Mouse (Mus musculus) neural tube, embryonic 11.5 days (tissue): ENCODE results near the gene Txk. TPM values are rescaled to one million over a fixed set of nuclear protein-coding genes. Genes with fewer than 3 reads are reported as not detected.

ENCODE experiments used
- ATAC-seq: fragments of 200-750 bp; cut with Nextera tagmentation; 2 replicates; pipeline ENCODE4 v1.8.0; 2017; ENCODE audit warnings: moderate number of reproducible peaks, mild to moderate bottlenecking, moderate TSS enrichment, moderate library complexity; ENCODE audit not compliant: insufficient read depth, low FRiP score, low TSS enrichment
- DNase-seq: peaks from one replicate; pipeline ENCODE4 v3.0.0-alpha.2; 2015; ENCODE audit warnings: low spot score
- H3K27ac ChIP-seq: fragments of 300-500 bp; sonication (generic); 2 replicates; pipeline ENCODE4 v1.5.1; 2014; ENCODE audit warnings: low read depth, mild to moderate bottlenecking, low read length
- H3K27me3 ChIP-seq: fragments of 300-500 bp; sonication (generic); 2 replicates; pipeline ENCODE4 v1.6.1; 2014; ENCODE audit warnings: mild to moderate bottlenecking, low read length, mixed read lengths; ENCODE audit not compliant: control insufficient read depth, insufficient read depth
- H3K36me3 ChIP-seq: fragments of 300-500 bp; sonication (generic); 2 replicates; pipeline ENCODE4 v1.6.1; 2014; ENCODE audit warnings: mild to moderate bottlenecking, low read length, moderate library complexity, mixed read lengths; ENCODE audit not compliant: control insufficient read depth, insufficient read depth
- H3K4me1 ChIP-seq: fragments of 300-500 bp; sonication (generic); 2 replicates; pipeline ENCODE4 v1.6.1; 2014; ENCODE audit warnings: low read length, mixed read lengths; ENCODE audit not compliant: control insufficient read depth, insufficient read depth
- H3K4me2 ChIP-seq: fragments of 300-500 bp; sonication (generic); 2 replicates; pipeline ENCODE4 v1.6.1; 2014; ENCODE audit warnings: low read depth, mild to moderate bottlenecking, moderate library complexity
- H3K4me3 ChIP-seq: fragments of 300-500 bp; sonication (generic); 2 replicates; pipeline ENCODE4 v1.5.1; 2014; ENCODE audit warnings: low read depth, low read length
- H3K9ac ChIP-seq: fragments of 300-500 bp; sonication (generic); 2 replicates; pipeline ENCODE4 v1.6.1; 2014; ENCODE audit warnings: mild to moderate bottlenecking, low read length
- H3K9me3 ChIP-seq: fragments of 300-500 bp; sonication (generic); 2 replicates; pipeline ENCODE4 v1.6.1; 2016; ENCODE audit warnings: low read length; ENCODE audit not compliant: control insufficient read depth
- WGBS: fragments of 180-500 bp; shearing (Covaris S2); extraction: QIAGEN DNeasy Blood & Tissue Kit; methylation state at CpG from one replicate; pipeline ENCODE4 v1.1.7; 2014; 5-methylcytosine and 5-hydroxymethylcytosine counted together
- polyA plus RNA-seq: library from polyadenylated mRNA; unstranded; fragments of >200 nt; fragmentation: Nextera tagmentation; extraction: Ambion mirVana; gene quantifications from 2 replicates; pipeline ENCODE4 v1.2.1, GENCODE M21; 2014

Gene Txk
- polyA plus RNA-seq, 1 experiment from 2014 or later = not detected

GRCm38 (mm10) chr5:72710572-72711278 is 41.9 kb downstream of the Txk start:
- ATAC-seq (no peak), DNase-seq (peak; percentile 59)
- Histone ChIP-seq H3K4me2 (no peak overlapping the region), H3K4me3 (no peak overlapping the region), H3K27ac (no peak overlapping the region), H3K9ac (no peak overlapping the region), H3K36me3 (no peaks in the 10 kb centered on the region), H3K9me3 (no peaks in the 10 kb centered on the region), H3K4me1 (no peaks in the 10 kb centered on the region), H3K27me3 (no peaks in the 10 kb centered on the region)
- 30% methylated on average over 4 of the region's 4 CpGs for WGBS

GRCm38 (mm10) chr5:72709976-72710375 is 42.6 kb downstream of the Txk start:
- ATAC-seq (no peak), DNase-seq (no peak)
- Histone ChIP-seq H3K4me1 (no peaks in the 10 kb centered on the region), H3K4me3 (no peak overlapping the region), H3K27me3 (no peaks in the 10 kb centered on the region), H3K9ac (no peak overlapping the region), H3K36me3 (no peaks in the 10 kb centered on the region), H3K27ac (no peak overlapping the region), H3K9me3 (no peaks in the 10 kb centered on the region), H3K4me2 (no peak overlapping the region)
- 94% methylated on average over 9 of the region's 9 CpGs for WGBS

GRCm38 (mm10) chr5:72709451-72709850 is 43.1 kb downstream of the Txk start:
- Histone ChIP-seq H3K36me3 (no peaks in the 10 kb centered on the region), H3K4me2 (no peak overlapping the region), H3K4me1 (no peaks in the 10 kb centered on the region), H3K9me3 (no peaks in the 10 kb centered on the region), H3K27ac (no peak overlapping the region), H3K9ac (no peak overlapping the region), H3K4me3 (no peak overlapping the region), H3K27me3 (no peaks in the 10 kb centered on the region)
- DNase-seq (no peak), ATAC-seq (no peak)
- WGBS = 87% methylated on average over 13 of the region's 13 CpGs

GRCm38 (mm10) chr5:72706722-72707121 is 45.9 kb downstream of the Txk start:
- H3K36me3 ChIP-seq = no peaks in the 10 kb centered on the region
- no peak overlapping the region for H3K27ac ChIP-seq
- H3K27me3 ChIP-seq = no peaks in the 10 kb centered on the region
- H3K4me1 ChIP-seq = no peaks in the 10 kb centered on the region
- H3K9me3 ChIP-seq = no peaks in the 10 kb centered on the region
- no peak for ATAC-seq
- H3K9ac ChIP-seq = no peak overlapping the region
- no peak overlapping the region for H3K4me3 ChIP-seq
- H3K4me2 ChIP-seq = no peak overlapping the region
- DNase-seq = no peak
- WGBS = 63% methylated on average over 10 of the region's 10 CpGs

- no peak overlapping the region for H3K27ac ChIP-seq
- H3K4me3 ChIP-seq = no peak overlapping the region
- no peaks in the 10 kb centered on the region for H3K36me3 ChIP-seq
- no peaks in the 10 kb centered on the region for H3K27me3 ChIP-seq
- H3K9me3 ChIP-seq = no peaks in the 10 kb centered on the region
- H3K4me1 ChIP-seq = no peaks in the 10 kb centered on the region
- WGBS = 49% methylated on average over 10 of the region's 10 CpGs
- no peak overlapping the region for H3K4me2 ChIP-seq
- no peak for ATAC-seq
- DNase-seq = no peak
- H3K9ac ChIP-seq = no peak overlapping the region
Measured at GRCm38 (mm10) chr5:72706095-72706494, 46.5 kb downstream of the Txk start.

GRCm38 (mm10) chr5:72702202-72702601 is 50.4 kb downstream of the Txk start:
- H3K36me3 ChIP-seq = no peaks in the 10 kb centered on the region
- no peak for DNase-seq
- no peak overlapping the region for H3K4me2 ChIP-seq
- no peaks in the 10 kb centered on the region for H3K27me3 ChIP-seq
- no peaks in the 10 kb centered on the region for H3K9me3 ChIP-seq
- no peak for ATAC-seq
- no peak overlapping the region for H3K4me3 ChIP-seq
- no peak overlapping the region for H3K27ac ChIP-seq
- H3K4me1 ChIP-seq = no peaks in the 10 kb centered on the region
- no peak overlapping the region for H3K9ac ChIP-seq

GRCm38 (mm10) chr5:72699500-72699818 is 53.1 kb downstream of the Txk start:
- no peaks in the 10 kb centered on the region for H3K9me3 ChIP-seq
- H3K36me3 ChIP-seq = no peaks in the 10 kb centered on the region
- H3K4me3 ChIP-seq = no peak overlapping the region
- no peaks in the 10 kb centered on the region for H3K27me3 ChIP-seq
- no peak overlapping the region for H3K4me2 ChIP-seq
- WGBS = 74% methylated on average over 2 of the region's 2 CpGs
- H3K27ac ChIP-seq = no peak overlapping the region
- DNase-seq (no peak), ATAC-seq (no peak)
- H3K9ac ChIP-seq = no peak overlapping the region
- H3K4me1 ChIP-seq = no peaks in the 10 kb centered on the region; the same call in 1 of the 2 replicates

- DNase-seq (no peak), ATAC-seq (no peak)
- Histone ChIP-seq H3K9me3 (no peaks in the 10 kb centered on the region), H3K9ac (no peak overlapping the region), H3K4me1 (no peaks in the 10 kb centered on the region; the same call in 1 of the 2 replicates), H3K4me2 (no peak overlapping the region), H3K27ac (no peak overlapping the region), H3K36me3 (no peaks in the 10 kb centered on the region), H3K27me3 (no peaks in the 10 kb centered on the region), H3K4me3 (no peak overlapping the region)
- 80% methylated on average over 7 of the region's 7 CpGs for WGBS
Measured at GRCm38 (mm10) chr5:72698818-72699499, 53.6 kb downstream of the Txk start.

- Histone ChIP-seq H3K27me3 (no peaks in the 10 kb centered on the region), H3K9ac (no peak overlapping the region), H3K4me1 (no peaks in the 10 kb centered on the region; the same call in 1 of the 2 replicates), H3K4me3 (no peak overlapping the region), H3K27ac (no peak overlapping the region), H3K9me3 (no peaks in the 10 kb centered on the region), H3K4me2 (no peak overlapping the region), H3K36me3 (no peaks in the 10 kb centered on the region)
- DNase-seq = no peak
- 70% methylated on average over 3 of the region's 3 CpGs for WGBS
- ATAC-seq = no peak
Measured at GRCm38 (mm10) chr5:72698343-72698742, 54.2 kb downstream of the Txk start.
